Mouse (Mus musculus) WW6 (cell line): Measurements from ENCODE around the gene Scn4b.

Source experiments
- DNase-seq: peaks from one replicate; pipeline ENCODE4 v3.0.0-alpha.2; 2013; ENCODE audit warnings: low read depth, low spot score

Gene Scn4b

GRCm38 (mm10) chr9:45189661-45190174, 51.5 kb downstream of the Scn4b start:
- DNase-seq = no peak

GRCm38 (mm10) chr9:45195468-45195867, 57.3 kb downstream of the Scn4b start:
- DNase-seq = no peak

- no peak for DNase-seq
Measured at GRCm38 (mm10) chr9:45196125-45196830, 58.1 kb downstream of the Scn4b start.

- DNase-seq = no peak
Measured at GRCm38 (mm10) chr9:45197549-45197948, 59.4 kb downstream of the Scn4b start.

- DNase-seq = no peak
Measured at GRCm38 (mm10) chr9:45201319-45201947, 63.2 kb downstream of the Scn4b start.

- no peak for DNase-seq
Measured at GRCm38 (mm10) chr9:45202021-45202798, 64.0 kb downstream of the Scn4b start.
